Mouse (Mus musculus) limb, embryonic 10.5 days (tissue): ENCODE measurements around the gene Gm12258. TPM values are rescaled to one million over a fixed set of nuclear protein-coding genes. Genes with fewer than 3 reads are reported as not detected.

Experiments used
- DNase-seq: peaks from one replicate; pipeline ENCODE4 v3.0.0-alpha.2; 2017; ENCODE audit warnings: low spot score
- H3K27ac ChIP-seq: fragments of 300-500 bp; sonication (generic); 2 replicates; pipeline ENCODE4 v1.5.1; 2016; ENCODE audit warnings: mild to moderate bottlenecking
- H3K27me3 ChIP-seq: fragments of 300-500 bp; sonication (generic); 2 replicates; pipeline ENCODE4 v1.6.1; 2016; ENCODE audit warnings: low read depth, mild to moderate bottlenecking; ENCODE audit not compliant: poor library complexity, severe bottlenecking
- H3K36me3 ChIP-seq: fragments of 300-500 bp; sonication (generic); 2 replicates; pipeline ENCODE4 v1.6.1; 2016; ENCODE audit warnings: mild to moderate bottlenecking, moderate library complexity
- H3K4me1 ChIP-seq: fragments of 300-500 bp; sonication (generic); 2 replicates; pipeline ENCODE4 v1.6.1; 2016
- H3K4me3 ChIP-seq: fragments of 300-500 bp; sonication (generic); 2 replicates; pipeline ENCODE4 v1.5.1; 2016; ENCODE audit warnings: mild to moderate bottlenecking, moderate library complexity
- H3K9me3 ChIP-seq: fragments of 300-500 bp; sonication (generic); replicated peaks from 2 replicates; pipeline ENCODE4 v1.6.1; 2016; ENCODE audit warnings: mild to moderate bottlenecking
- WGBS: fragments of 180-500 bp; shearing (Covaris S2); methylation state at CpG from one replicate; pipeline ENCODE4 v1.1.7; 2016; 5-methylcytosine and 5-hydroxymethylcytosine counted together
- polyA plus RNA-seq: library from polyadenylated mRNA; unstranded; fragments of >200 nt; fragmentation: Nextera tagmentation; extraction: Ambion mirVana; gene quantifications from 2 replicates; pipeline ENCODE4 v1.2.1, GENCODE M21; 2016

Gene Gm12258
- polyA plus RNA-seq, 1 experiment from 2014 or later = 11.0 TPM

- Histone ChIP-seq H3K36me3 (peaks cover 47% of the 10 kb centered on the region), H3K27me3 (no peaks in the 10 kb centered on the region), H3K4me1 (peaks cover 10% of the 10 kb centered on the region), H3K9me3 (no peaks in the 10 kb centered on the region), H3K27ac (no peak overlapping the region), H3K4me3 (no peak overlapping the region)
- no peak for DNase-seq
- 74% methylated on average over 2 of the region's 2 CpGs for WGBS
Observed at GRCm38 (mm10) chr11:58849731-58850130, 2.8 kb downstream of the Gm12258 start.

- WGBS = 95% methylated on average over 8 of the region's 8 CpGs
- Histone ChIP-seq H3K27me3 (no peaks in the 10 kb centered on the region), H3K4me3 (no peak overlapping the region), H3K27ac (no peak overlapping the region), H3K4me1 (no peaks in the 10 kb centered on the region), H3K9me3 (peaks cover 9% of the 10 kb centered on the region), H3K36me3 (peaks cover 57% of the 10 kb centered on the region)
- DNase-seq = no peak
Observed at GRCm38 (mm10) chr11:58860744-58861143, 13.8 kb downstream of the Gm12258 start.

GRCm38 (mm10) chr11:58867039-58867953 lies 20.3 kb downstream of the Gm12258 start, which contains the start of gene 2810021J22Rik:
2810021J22Rik (plus strand) TSS chr11:58867216.
- no peaks in the 10 kb centered on the region for H3K27me3 ChIP-seq
- H3K27ac ChIP-seq = peak within 1 kb of the TSS; percentile 90
- peaks cover 14% of the 10 kb centered on the region for H3K4me1 ChIP-seq
- peak; percentile 90 for DNase-seq
- WGBS = 6% methylated on average over 37 of the region's 37 CpGs
- H3K4me3 ChIP-seq = peak within 1 kb of the TSS; percentile 81
- H3K9me3 ChIP-seq = no peaks in the 10 kb centered on the region
- peaks cover 29% of the 10 kb centered on the region for H3K36me3 ChIP-seq

- Histone ChIP-seq H3K27ac (peak overlapping the region; percentile 90; the same call in 1 of the 2 replicates), H3K4me3 (peak overlapping the region; percentile 81), H3K9me3 (no peaks in the 10 kb centered on the region), H3K36me3 (peaks cover 30% of the 10 kb centered on the region), H3K4me1 (peaks cover 14% of the 10 kb centered on the region), H3K27me3 (no peaks in the 10 kb centered on the region)
- DNase-seq = no peak
- 87% methylated on average over 6 of the region's 6 CpGs for WGBS
Observed at GRCm38 (mm10) chr11:58867954-58868330, 21.0 kb downstream of the Gm12258 start.

- Histone ChIP-seq H3K27ac (no peak overlapping the region), H3K4me1 (peaks cover 14% of the 10 kb centered on the region), H3K9me3 (no peaks in the 10 kb centered on the region), H3K27me3 (no peaks in the 10 kb centered on the region), H3K4me3 (no peak overlapping the region), H3K36me3 (peaks cover 36% of the 10 kb centered on the region)
- WGBS = 97% methylated on average over 4 of the region's 4 CpGs
- DNase-seq = no peak
Observed at GRCm38 (mm10) chr11:58870961-58871360, 24.0 kb downstream of the Gm12258 start.

- 84% methylated on average over 8 of the region's 8 CpGs for WGBS
- DNase-seq = no peak
Observed at GRCm38 (mm10) chr11:58883756-58884155, 36.8 kb downstream of the Gm12258 start.

GRCm38 (mm10) chr11:58890511-58890910 lies 43.6 kb downstream of the Gm12258 start:
- Histone ChIP-seq H3K27ac (no peak overlapping the region), H3K36me3 (peaks cover 72% of the 10 kb centered on the region), H3K9me3 (no peaks in the 10 kb centered on the region), H3K4me3 (no peak overlapping the region), H3K4me1 (no peaks in the 10 kb centered on the region), H3K27me3 (no peaks in the 10 kb centered on the region)
- WGBS = 94% methylated on average over 10 of the region's 10 CpGs
- no peak for DNase-seq

More at GRCm38 (mm10) chr11:58883756-58884155, 36.8 kb downstream of the Gm12258 start:
- no peak overlapping the region for H3K4me3 ChIP-seq
- H3K36me3 ChIP-seq = peaks cover 57% of the 10 kb centered on the region
- H3K4me1 ChIP-seq = no peaks in the 10 kb centered on the region
- no peak overlapping the region for H3K27ac ChIP-seq
- H3K27me3 ChIP-seq = no peaks in the 10 kb centered on the region
- no peaks in the 10 kb centered on the region for H3K9me3 ChIP-seq

GRCm38 (mm10) chr11:58894456-58894855 lies 47.5 kb downstream of the Gm12258 start:
- Histone ChIP-seq H3K27me3 (no peaks in the 10 kb centered on the region), H3K36me3 (peaks cover 83% of the 10 kb centered on the region), H3K9me3 (no peaks in the 10 kb centered on the region), H3K4me1 (no peaks in the 10 kb centered on the region), H3K27ac (no peak overlapping the region), H3K4me3 (no peak overlapping the region)
- 53% methylated on average over 6 of the region's 6 CpGs for WGBS
- no peak for DNase-seq

- H3K27ac ChIP-seq = no peak overlapping the region
- no peak for DNase-seq
- H3K4me1 ChIP-seq = no peaks in the 10 kb centered on the region
- H3K4me3 ChIP-seq = no peak overlapping the region
- no peaks in the 10 kb centered on the region for H3K9me3 ChIP-seq
- 93% methylated on average over 6 of the region's 6 CpGs for WGBS
- H3K36me3 ChIP-seq = peaks cover 78% of the 10 kb centered on the region
- no peaks in the 10 kb centered on the region for H3K27me3 ChIP-seq
Observed at GRCm38 (mm10) chr11:58897485-58897884, 50.5 kb downstream of the Gm12258 start.

GRCm38 (mm10) chr11:58901080-58901479 lies 54.1 kb downstream of the Gm12258 start:
- Histone ChIP-seq H3K4me3 (no peak overlapping the region), H3K4me1 (peaks cover 14% of the 10 kb centered on the region), H3K27ac (no peak overlapping the region), H3K9me3 (no peaks in the 10 kb centered on the region), H3K36me3 (peaks cover 55% of the 10 kb centered on the region), H3K27me3 (no peaks in the 10 kb centered on the region)
- DNase-seq = no peak

- peak; percentile 94 for DNase-seq
- Histone ChIP-seq H3K27me3 (no peaks in the 10 kb centered on the region), H3K9me3 (no peaks in the 10 kb centered on the region), H3K36me3 (peaks cover 35% of the 10 kb centered on the region), H3K27ac (peak within 1 kb of the TSS; percentile 93), H3K4me1 (peaks cover 14% of the 10 kb centered on the region), H3K4me3 (peak within 1 kb of the TSS; percentile 65)
- under 1% methylated on average over 40 of the region's 40 CpGs for WGBS
Observed at GRCm38 (mm10) chr11:58903511-58904409, 56.8 kb downstream of the Gm12258 start, which contains the start of gene Zfp39. Zfp39 (minus strand) TSS chr11:58904225.

GRCm38 (mm10) chr11:58904410-58904718 lies 57.4 kb downstream of the Gm12258 start:
- H3K4me3 ChIP-seq = peak overlapping the region; percentile 65
- H3K9me3 ChIP-seq = no peaks in the 10 kb centered on the region
- H3K27ac ChIP-seq = peak overlapping the region; percentile 93
- H3K36me3 ChIP-seq = peaks cover 29% of the 10 kb centered on the region
- 6% methylated on average over 8 of the region's 8 CpGs for WGBS
- no peak for DNase-seq
- H3K27me3 ChIP-seq = no peaks in the 10 kb centered on the region
- peaks cover 14% of the 10 kb centered on the region for H3K4me1 ChIP-seq

GRCm38 (mm10) chr11:58904838-58905237 lies 57.9 kb downstream of the Gm12258 start:
- H3K9me3 ChIP-seq = no peaks in the 10 kb centered on the region
- H3K36me3 ChIP-seq = peaks cover 27% of the 10 kb centered on the region
- peak; percentile 33 for DNase-seq
- 48% methylated on average over 6 of the region's 6 CpGs for WGBS
- H3K4me1 ChIP-seq = peaks cover 14% of the 10 kb centered on the region
- peak overlapping the region; percentile 65 for H3K4me3 ChIP-seq
- H3K27me3 ChIP-seq = no peaks in the 10 kb centered on the region
- no peak overlapping the region for H3K27ac ChIP-seq
